In the genomic region with DNA sequence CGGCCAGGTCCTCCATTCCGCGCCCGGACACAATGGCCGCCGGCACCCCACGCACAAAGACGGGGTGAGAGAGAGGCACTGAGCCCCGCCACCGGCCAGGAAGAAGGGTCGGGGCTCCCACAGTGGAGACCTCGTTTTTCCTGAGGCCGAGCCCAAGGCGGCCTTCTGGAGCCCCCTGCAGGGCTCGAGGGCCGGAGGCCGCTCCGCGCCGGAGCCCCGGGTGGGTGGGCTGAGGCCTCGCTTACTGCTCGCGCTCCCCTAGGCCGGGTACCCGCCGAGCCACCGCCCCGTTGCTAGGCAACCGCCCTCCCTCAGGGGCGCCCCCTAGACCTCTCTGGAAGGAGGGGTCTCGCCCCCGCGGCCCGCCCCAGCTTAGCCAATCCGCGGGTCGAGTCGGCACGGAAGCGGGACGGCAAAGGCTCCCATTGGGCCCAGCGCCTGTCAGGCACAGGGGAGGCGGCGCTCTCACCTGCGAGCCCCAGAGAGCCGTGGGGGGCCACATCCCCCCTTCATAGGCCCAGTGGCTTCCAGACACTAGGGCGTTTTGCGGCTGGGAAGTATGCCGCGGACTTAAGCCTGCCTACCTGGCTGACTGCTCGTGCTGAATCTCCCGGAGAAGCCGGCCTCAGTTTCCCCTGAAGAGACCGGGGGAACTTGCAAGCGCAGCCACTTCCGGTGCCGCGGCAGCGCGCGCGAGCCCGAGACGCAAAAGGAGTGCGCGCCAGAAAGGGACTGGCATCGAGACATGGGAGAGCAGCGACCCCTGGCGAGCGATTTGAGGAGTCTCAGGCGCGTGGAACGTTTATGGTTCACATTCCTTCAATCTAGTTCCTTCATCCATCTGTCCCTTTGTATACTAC, we compare ENCODE assay signal across 8 mouse cellular contexts. TPM values are rescaled to one million over a fixed set of nuclear protein-coding genes. Genes with fewer than 3 reads are reported as not detected.
DNase-seq lines count a peak whose midpoint lies in the region; ATAC-seq and TF ChIP-seq lines count a peak whose summit lies in the region.

A gene (minus strand): TSS at position 710 of the 860 bp plus-strand sequence.

- no peaks in the 10 kb centered on the region for H3K36me3 ChIP-seq in heart, embryonic 10.5 days
- peaks cover 11% of the 10 kb centered on the region; the same call in 1 of the 2 replicates for H3K36me3 ChIP-seq in kidney, embryonic 15.5 days

- no peak for TF ChIP-seq POLR2A in bone marrow macrophage, adult 2 months (IDR thresholded peaks at IDR 0.05; ENCODE audit: borderline replicate concordance, low read depth, low read length)
- 0 out of 2 replicates have a peak, but pooled peaks have one; percentile 24 for TF ChIP-seq POLR2A in embryonic fibroblast, embryonic 13.5 days (IDR thresholded peaks at IDR 0.05; ENCODE audit: low read depth, low read length)

- H3K9me3 ChIP-seq in heart, embryonic 10.5 days, result no peaks in the 10 kb centered on the region
- no peaks in the 10 kb centered on the region for H3K9me3 ChIP-seq in kidney, embryonic 15.5 days (replicated peaks)

- peak within 1 kb of the TSS; percentile 67 for H3K4me3 ChIP-seq in bone marrow macrophage, adult 2 months (ENCODE audit: insufficient read depth, low read length)
- peak within 1 kb of the TSS; percentile 95 for H3K4me3 ChIP-seq in embryonic fibroblast, embryonic 13.5 days (ENCODE audit: insufficient read depth, low read length)
- H3K4me3 ChIP-seq in heart, embryonic 10.5 days, result peak within 1 kb of the TSS; percentile 79
- H3K4me3 ChIP-seq in kidney, embryonic 15.5 days (replicated peaks), result peak within 1 kb of the TSS; percentile 56

- peak within 1 kb of the TSS; percentile 63 for H3K9ac ChIP-seq in kidney, embryonic 15.5 days

- no peaks in the 10 kb centered on the region for H3K27me3 ChIP-seq in heart, embryonic 10.5 days (ENCODE audit: insufficient read depth, poor library complexity, severe bottlenecking)
- no peaks in the 10 kb centered on the region for H3K27me3 ChIP-seq in kidney, embryonic 15.5 days

- WGBS in heart, embryonic 10.5 days, result under 1% methylated on average over 72 of the region's 74 CpGs
- under 1% methylated on average over 72 of the region's 74 CpGs for WGBS in kidney, embryonic 15.5 days

- TF ChIP-seq CTCF in bone marrow macrophage, adult 2 months (IDR thresholded peaks at IDR 0.05; ENCODE audit: low read depth, low read length), result peak; percentile 45
- peak; percentile 96 for TF ChIP-seq CTCF in embryonic fibroblast, embryonic 13.5 days (IDR thresholded peaks at IDR 0.05; ENCODE audit: borderline replicate concordance, insufficient read depth, low read length)

- peak within 1 kb of the TSS; percentile 80 for H3K4me2 ChIP-seq in kidney, embryonic 15.5 days

- peak within 1 kb of the TSS; percentile 86 for H3K27ac ChIP-seq in bone marrow macrophage, adult 2 months (ENCODE audit: insufficient read depth, low read depth, low read length)
- peak within 1 kb of the TSS; percentile 99 for H3K27ac ChIP-seq in embryonic fibroblast, embryonic 13.5 days (ENCODE audit: insufficient read depth, low read length)
- peak within 1 kb of the TSS; percentile 99 for H3K27ac ChIP-seq in heart, embryonic 10.5 days
- H3K27ac ChIP-seq in kidney, embryonic 15.5 days, result peak within 1 kb of the TSS; percentile 96

- peak; percentile 97 for ATAC-seq in kidney, embryonic 15.5 days (replicated peaks; ENCODE audit: low FRiP score)
- ATAC-seq in monocyte, adult 5-6 weeks (replicated peaks; ENCODE audit: insufficient number of reproducible peaks, low FRiP score, low TSS enrichment, poor library complexity, severe bottlenecking), result peak; percentile 87

- peaks cover 21% of the 10 kb centered on the region for H3K4me1 ChIP-seq in bone marrow macrophage, adult 2 months (ENCODE audit: control insufficient read depth, insufficient read depth, low read length)
- peaks cover 11% of the 10 kb centered on the region for H3K4me1 ChIP-seq in embryonic fibroblast, embryonic 13.5 days (ENCODE audit: control insufficient read depth, insufficient read depth, low read length)
- peaks cover 39% of the 10 kb centered on the region for H3K4me1 ChIP-seq in heart, embryonic 10.5 days
- peaks cover 35% of the 10 kb centered on the region for H3K4me1 ChIP-seq in kidney, embryonic 15.5 days

- DNase-seq in A20 (ENCODE audit: low read depth, low spot score) (peak; percentile 100), liver (peak; percentile 98)
- peak; percentile 99 for DNase-seq in heart, embryonic 10.5 days (ENCODE audit: low spot score)
- peak; percentile 96 to 98 for DNase-seq in spleen, postnatal 4 days (ENCODE audit: low spot score in 2 of 2)

RNA-seq across cellular contexts. Expression of the gene that starts here (rescaled TPM):
- polyA plus RNA-seq in bone marrow macrophage, adult 2 months (2012; ENCODE audit: insufficient read depth, insufficient read length, missing spikeins), result 29.0 and 30.8 TPM in 2 replicates
- polyA plus RNA-seq in embryonic fibroblast, embryonic 13.5 days (2011; ENCODE audit: insufficient read length, low read depth, missing spikeins), result 51.2 and 71.7 TPM in 2 replicates
- polyA plus RNA-seq in heart, embryonic 10.5 days (2016; fragmentation: Nextera tagmentation; extraction: Ambion mirVana), result 72.8 and 76.2 TPM in 2 replicates
- 99.5 and 106 TPM in 2 replicates for polyA plus RNA-seq in kidney, embryonic 15.5 days (2015; fragmentation: Nextera tagmentation; extraction: Ambion mirVana)
- total RNA-seq in monocyte, adult 5-6 weeks (2017), result 11.8 to 39.0 TPM (median 21.7 TPM) in 3 replicates

Comparison
In these comparisons a context has a peak if more than half of its experiments do, and no peak if none do; other contexts are left out.
1. Peak in every context shown above with its lines: DNase-seq, ATAC-seq, H3K4me3 ChIP-seq and H3K27ac ChIP-seq.